Mouse (Mus musculus) heart, postnatal 36 days (tissue): ENCODE results near the gene Rab31. TPM values are rescaled to one million over a fixed set of nuclear protein-coding genes. Genes with fewer than 3 reads are reported as not detected.

Experiments used
- DNase-seq, 2 experiments: peaks; one replicate each; pipeline ENCODE4 v3.0.0; 2021 to 2022
- intact Hi-C: fragments of 180-260 bp; cut with DNase I; formaldehyde crosslinking; loops from one replicate; pipeline ENCODE4 v1.15.1; 2025
- total RNA-seq, 2 experiments: library from RNA; stranded (reverse); gene quantifications; 2 replicates each; pipeline ENCODE4 v1.2.3; 2021

Gene Rab31
- total RNA-seq, 2 experiments from 2014 or later: 13.6 to 15.6 TPM

DNA sequence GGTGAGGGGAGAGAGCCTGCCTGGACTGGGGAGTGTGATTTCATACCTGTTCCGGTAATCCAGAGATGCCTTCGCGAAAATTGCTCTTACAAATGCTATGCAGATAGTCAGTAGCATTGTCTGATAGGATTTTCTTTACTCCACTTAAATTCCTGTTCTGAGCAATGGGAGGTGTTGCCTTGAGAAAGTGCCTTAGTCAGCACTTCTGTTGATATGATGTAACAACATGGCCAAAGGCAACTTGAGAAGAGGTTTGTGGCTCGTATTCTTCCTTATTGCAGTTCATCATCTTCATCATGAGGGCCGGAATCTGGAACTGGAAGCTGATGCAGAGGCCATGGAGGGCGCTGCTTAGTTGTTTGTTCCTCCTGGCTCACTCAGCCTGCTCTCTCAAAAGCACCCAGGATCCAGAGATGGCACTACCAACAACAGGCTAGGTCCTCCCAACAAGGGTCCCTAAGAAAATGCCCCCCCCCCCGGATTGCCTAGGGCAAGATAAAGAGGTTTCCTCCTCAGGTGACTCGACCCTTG, 12.1 kb upstream of the Rab31 start:
- no peak for DNase-seq
- intact Hi-C loops: loop anchor here (5.0 kb wide), 1 partner anchor 168 kb away; the partner anchor contains the start of gene Twsg1

GRCm38 (mm10) chr17:65783182-65784161, 10.9 kb upstream of the Rab31 start:
- peak; percentile 76 to 82 for DNase-seq
- intact Hi-C loops: loop anchor here (2.0 kb wide), 2 partner anchors 71 to 171 kb away; partner anchors contain the start of gene Vapa

DNA sequence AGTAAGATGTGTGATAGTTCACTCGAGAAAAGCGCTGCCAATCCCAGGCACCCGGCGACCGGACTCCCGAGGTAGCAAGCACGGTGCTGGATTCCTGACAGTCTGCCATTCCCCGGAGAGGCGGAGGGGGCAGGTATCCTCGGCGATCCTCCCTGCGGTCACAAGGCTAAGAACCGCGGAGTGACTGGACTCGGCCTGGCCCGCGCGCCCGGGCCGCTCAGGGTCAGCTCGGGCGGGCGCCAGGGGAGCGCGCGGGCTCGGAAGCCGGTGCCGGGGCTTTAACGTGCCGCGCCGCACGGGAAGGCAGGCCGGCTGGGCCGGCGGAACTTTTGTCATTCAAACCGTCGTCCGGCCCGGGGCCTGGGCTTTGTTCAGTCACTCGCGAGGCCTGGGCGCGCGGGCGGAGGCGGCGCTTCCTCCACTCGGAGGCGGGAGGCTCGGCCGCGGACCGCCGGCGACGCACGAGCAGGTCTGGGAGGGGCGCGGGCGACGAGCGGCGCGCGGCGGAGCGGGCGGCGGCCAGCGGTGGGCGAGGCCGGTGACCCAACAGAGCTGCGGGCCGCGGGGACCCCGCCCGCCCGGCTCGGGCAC, 10.1 kb upstream of the Rab31 start, which contains the start of gene Ppp4r1:
Gene Ppp4r1, plus strand, starts transcription at position 23 of the 591 bp plus-strand sequence.
- intact Hi-C loops: loop anchor here (2.0 kb wide), 2 partner anchors 70 to 170 kb away; partner anchors contain the start of gene Vapa
- peak; percentile 81 to 89 for DNase-seq

- intact Hi-C loops: no loop called here
- DNase-seq: no peak
Measured at GRCm38 (mm10) chr17:65780970-65781369, 8.4 kb upstream of the Rab31 start.

DNA sequence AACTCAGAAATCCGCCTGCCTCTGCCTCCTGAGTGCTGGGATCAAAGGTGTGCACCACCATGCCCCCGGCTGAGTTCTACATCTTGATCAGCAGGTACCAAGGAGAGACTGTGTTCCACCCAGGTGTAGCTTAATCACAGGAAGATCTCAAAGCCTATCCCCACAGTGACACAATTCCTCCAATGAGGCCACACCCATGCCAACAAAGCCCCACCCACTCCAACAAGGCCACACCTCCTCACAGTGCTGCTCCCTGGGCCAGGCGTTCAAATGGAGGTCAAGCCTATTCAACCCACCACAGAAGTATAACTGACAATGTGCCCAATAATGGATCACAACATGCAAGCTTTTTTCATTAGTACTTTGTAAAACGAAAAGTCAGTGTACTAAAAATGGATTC, 4.9 kb upstream of the Rab31 start:
- intact Hi-C loops: no loop called here
- DNase-seq: no peak

DNA sequence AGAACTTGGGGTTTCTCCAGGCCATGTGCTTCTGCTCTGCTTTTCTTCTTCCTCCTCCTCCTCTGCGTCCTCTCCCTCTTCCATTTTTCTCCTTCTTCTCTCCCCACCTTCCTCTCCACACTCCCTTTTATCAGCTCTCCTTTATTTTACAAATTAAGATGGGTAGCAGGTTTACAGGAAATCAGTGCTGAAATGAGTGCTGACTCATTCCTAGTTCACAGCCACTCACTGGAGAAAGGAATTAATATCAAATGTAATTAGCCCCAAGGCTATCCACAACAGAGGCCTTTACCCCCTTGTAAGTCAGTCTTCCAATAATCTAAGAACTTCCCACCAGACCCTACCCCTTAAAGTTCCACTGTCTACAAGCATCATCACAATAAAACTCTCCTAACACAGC, 3.7 kb upstream of the Rab31 start:
- intact Hi-C loops: no loop called here
- no peak for DNase-seq

GRCm38 (mm10) chr17:65774439-65774838, 1.9 kb upstream of the Rab31 start:
- intact Hi-C loops: loop anchor here (5.0 kb wide), 1 partner anchor 67 kb away; no protein-coding TSS in a partner anchor

GRCm38 (mm10) chr17:65773617-65774016, 1.1 kb upstream of the Rab31 start:
- intact Hi-C loops: loop anchor here (2.0 to 5.0 kb wide), 2 partner anchors 37 to 66 kb away; no protein-coding TSS in a partner anchor
- no peak for DNase-seq

More at GRCm38 (mm10) chr17:65774439-65774838, 1.9 kb upstream of the Rab31 start:
- DNase-seq: no peak

- intact Hi-C loops: loop anchor here (5.0 kb wide), 1 partner anchor 64 kb away; no protein-coding TSS in a partner anchor
- DNase-seq: peak; percentile 32 to 55
Measured at GRCm38 (mm10) chr17:65770982-65771915, 1.3 kb downstream of the Rab31 start.

DNA sequence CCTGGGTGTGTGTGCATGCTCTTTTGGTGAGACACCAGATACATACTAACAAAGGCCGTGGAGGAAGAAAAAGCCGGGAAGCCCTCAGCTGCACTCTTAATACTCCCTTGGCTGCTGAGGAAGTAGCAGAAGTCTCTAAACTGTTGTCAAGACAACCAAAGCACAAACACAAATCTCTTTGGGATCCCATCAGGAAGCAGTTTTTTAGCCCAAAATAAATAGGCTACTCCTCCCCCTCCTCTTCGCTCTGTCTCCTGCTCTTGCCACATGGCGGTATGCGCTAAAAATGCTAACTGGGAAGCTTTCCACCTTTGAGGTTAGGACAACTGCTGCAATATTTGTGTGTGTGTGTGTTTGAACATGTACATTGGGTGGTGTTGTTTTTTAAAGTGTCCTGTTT, 4.1 kb downstream of the Rab31 start:
- DNase-seq: peak in 1 of 2 experiments; percentile 37
- intact Hi-C loops: no loop called here

- intact Hi-C loops: no loop called here
- DNase-seq: no peak
Measured at GRCm38 (mm10) chr17:65763221-65763620, 9.3 kb downstream of the Rab31 start.

- no peak for DNase-seq
- intact Hi-C loops: no loop called here
Measured at GRCm38 (mm10) chr17:65757150-65757549, 15.4 kb downstream of the Rab31 start.

DNA sequence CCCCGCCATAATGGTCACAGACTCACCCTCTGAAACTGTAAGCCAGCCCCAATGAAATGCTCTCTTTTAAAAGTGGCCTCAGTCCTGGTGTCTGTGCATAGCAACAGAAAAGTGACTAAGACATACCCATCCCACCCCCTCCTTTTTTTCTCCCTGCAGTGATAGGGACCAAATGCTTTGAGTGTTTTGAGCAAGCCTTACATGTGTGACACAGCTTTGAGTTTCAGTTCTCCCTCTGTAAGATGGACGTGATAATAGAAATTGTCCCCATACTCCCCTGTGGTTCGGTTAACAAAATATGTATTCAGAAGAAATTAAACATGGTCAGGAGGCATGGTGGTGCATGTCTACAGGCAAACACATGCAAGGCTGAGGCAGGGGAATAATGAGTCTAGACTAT, 16.7 kb downstream of the Rab31 start:
- no peak for DNase-seq
- intact Hi-C loops: no loop called here

- DNase-seq: no peak
- intact Hi-C loops: no loop called here
Measured at GRCm38 (mm10) chr17:65753130-65753529, 19.4 kb downstream of the Rab31 start.

DNA sequence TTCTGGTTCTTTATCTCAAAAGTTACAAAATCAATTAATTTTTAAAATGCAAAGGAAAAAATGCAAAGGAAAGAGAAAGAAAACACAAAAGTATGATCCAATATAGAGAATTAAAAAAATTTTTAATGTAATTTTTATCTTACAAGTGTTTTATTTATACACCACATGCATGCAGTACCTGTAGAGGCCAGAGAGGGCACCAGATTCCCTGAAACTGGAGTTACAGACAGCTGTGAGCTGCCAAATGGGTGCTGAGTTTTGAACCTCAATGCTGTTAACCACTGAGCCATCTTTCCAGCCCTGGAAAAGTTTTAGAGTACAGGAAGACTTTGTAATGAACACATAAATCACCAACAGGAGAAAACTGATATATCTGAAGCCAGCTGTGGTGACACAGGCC, 22.3 kb downstream of the Rab31 start:
- intact Hi-C loops: no loop called here

GRCm38 (mm10) chr17:65749803-65750202, 22.7 kb downstream of the Rab31 start:
- intact Hi-C loops: no loop called here
- DNase-seq: no peak

More for the DNA sequence above, 22.3 kb downstream of the Rab31 start:
- DNase-seq: no peak

GRCm38 (mm10) chr17:65748997-65749396, 23.6 kb downstream of the Rab31 start:
- no peak for DNase-seq
- intact Hi-C loops: no loop called here

DNA sequence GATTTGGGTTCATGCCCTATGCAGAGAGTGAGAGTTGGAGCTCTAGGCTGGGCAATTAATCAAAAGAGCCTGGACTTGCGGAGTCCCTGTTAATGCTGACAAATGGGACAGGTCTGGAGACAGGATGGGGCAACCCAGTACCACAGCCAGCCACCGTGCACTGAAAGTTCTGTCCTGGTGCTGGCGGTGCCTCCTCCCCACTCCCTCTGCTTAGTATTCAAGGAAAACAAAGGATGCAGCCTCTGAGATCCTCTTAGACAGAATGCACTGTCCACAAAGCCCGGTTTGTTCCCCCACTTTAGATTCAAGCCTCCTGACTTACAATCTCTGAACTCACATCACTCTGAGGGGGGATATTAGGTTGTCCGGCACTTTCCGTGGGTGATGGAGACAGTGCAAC, 26.2 kb downstream of the Rab31 start:
- DNase-seq: no peak
- intact Hi-C loops: no loop called here

DNA sequence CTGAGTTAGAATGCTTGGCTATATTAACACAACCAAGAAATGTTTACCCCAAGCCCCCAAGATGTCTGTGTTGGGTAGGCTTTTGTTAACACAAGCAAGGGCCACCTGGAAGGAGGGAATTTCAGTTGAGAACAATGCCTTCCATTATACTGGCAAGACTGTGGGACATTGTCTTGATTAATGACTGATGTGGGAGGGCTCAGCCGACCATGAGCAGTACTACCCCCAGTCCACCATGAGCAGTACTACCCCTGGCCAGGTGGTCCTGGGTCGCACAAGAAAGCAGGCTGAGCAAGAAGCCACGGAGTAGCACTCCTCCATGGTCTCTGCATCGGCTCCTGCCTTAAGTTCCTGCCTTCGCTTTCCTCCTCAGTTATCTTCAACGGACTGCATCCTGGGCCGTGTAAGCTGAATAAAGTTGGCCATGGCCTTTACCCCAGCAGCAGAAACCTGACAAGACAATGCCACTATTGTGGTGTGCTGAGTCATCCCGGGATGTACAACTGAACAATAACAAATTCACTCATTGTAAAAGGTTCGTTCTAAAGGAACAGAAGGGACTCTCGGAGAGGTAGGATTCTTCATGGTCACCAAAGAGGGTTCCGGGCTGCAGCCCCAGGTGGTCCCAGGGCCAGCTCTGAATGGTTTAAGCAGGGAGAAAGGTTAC, 28.8 kb downstream of the Rab31 start:
- DNase-seq: no peak
- intact Hi-C loops: no loop called here
